Mouse (Mus musculus) layer of hippocampus, adult 11-12 months (tissue): ENCODE measurements around the gene Gpr176.

Experiments
- DNase-seq: peaks from one replicate; pipeline ENCODE4 v3.0.0; 2022; ENCODE audit warnings: low spot score

Gene Gpr176

DNA sequence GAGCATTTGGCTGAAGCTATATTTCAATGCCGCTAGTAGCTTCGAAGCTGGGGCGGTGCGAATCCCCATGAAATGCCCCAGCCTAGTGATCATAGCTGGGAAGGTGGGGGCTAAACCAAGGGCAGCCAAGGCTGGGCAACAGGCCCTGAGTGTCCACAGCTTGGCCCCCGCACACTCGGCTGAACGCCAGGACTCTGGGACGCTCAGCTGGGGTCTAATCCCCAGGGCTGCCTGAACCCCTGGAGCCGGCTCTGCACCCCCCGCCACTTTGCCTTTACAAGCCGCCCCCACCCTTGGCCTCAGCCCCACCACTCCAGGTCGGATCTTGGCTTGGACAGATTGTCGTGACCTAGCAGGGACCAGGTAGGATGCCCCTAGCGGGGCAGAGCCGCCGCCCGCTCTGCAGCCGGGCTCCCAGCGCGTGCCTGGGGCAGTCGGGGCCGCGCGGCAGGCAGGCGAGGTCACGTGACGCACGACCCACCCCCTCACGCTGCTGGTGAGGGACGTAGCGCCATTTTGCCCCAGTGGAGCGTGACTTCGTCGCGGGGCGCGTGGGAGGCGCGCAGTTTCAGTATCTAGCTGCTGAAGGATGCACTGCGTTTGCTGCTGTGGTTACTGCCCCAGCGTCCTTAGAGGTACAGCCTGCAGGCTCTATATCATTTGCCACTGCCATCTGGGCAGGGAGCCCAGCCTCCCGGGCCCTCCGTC lies 507 bp upstream of the Gpr176 start:
- peak; percentile 90 for DNase-seq

DNA sequence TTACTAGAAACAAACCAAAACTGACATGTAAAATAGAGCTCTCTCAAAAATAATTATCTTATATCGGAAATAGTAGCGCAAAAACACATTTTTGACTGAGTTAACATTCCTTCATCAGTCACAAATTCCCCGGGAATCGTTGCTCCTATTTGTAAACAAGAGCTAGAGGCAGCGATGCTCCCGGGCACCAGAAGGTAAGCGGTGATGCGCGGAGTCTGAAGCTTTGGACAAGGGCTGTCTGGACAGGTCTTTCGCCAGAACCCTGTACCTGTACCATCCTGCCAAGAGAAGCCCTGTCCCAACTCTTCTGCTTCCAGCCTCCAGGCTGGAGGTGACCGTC lies 688 bp downstream of the Gpr176 start:
- no peak for DNase-seq

DNA sequence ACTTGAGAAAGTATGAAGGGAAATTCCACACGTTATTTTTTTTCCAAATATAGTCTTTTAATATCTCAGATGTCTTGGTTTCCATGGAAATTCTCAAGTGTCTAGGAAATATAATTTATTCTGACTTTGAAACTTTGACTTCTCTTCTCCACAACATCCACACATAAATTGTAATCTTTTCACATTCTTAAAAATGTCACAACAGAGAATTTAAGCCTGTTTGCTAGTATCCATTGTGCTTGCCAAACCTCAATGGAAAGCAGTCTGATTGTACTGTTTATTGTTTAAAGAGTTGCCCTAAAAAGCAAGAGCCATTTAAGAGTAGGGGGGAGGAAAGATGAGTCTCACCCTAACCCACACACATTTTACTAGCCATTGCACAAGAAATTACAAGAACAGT lies 1.4 kb downstream of the Gpr176 start:
- no peak for DNase-seq

DNA sequence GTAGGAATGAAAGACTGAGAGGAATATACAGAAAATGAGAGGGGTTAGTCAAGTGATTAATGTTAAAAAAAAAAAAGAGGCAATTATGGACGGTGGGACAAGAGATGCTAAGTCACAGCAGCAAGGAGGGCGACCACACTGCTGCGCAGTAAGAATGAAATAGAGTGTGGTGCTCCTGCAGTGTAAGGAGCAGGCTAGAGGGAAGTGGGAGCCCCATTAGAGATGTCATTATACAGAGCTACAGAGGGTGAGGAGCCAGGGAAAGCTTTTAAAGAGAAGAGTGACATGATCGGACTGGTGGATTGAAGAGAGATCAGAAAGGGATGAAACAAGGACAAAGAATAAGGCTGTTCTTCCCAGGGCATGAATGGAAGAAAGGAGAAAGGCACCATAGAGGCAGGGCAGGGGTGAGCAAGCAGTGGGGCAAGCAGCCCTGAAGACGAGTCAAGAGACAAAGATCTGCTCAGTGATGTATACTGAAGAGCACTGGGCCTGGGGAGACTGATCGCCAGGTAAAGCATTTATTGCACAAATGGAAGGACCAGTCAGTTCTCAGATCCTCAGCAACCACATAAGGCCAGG lies 18.0 kb downstream of the Gpr176 start:
- no peak for DNase-seq

- DNase-seq = no peak
Measured at GRCm38 (mm10) chr2:118353916-118354403, 19.3 kb downstream of the Gpr176 start.

DNA sequence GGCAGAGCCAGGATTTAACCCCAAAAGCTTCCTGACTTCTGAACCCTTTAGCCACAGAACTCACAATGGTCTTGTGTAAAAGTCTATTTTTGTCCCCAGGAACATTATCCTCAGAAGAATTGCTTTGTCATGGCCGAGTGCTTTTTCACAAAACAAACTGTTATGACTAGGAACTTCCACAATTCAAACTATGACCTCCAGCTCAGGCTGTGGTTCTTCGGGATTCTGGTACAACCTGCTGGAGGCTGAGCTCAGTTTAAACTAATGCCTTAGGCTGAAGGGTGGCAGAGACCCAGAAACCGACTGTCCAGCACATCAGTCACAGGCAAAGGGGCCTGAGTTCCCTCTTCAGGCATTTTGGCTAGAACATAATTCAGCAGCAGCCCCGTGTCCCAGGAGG lies 19.7 kb downstream of the Gpr176 start:
- no peak for DNase-seq

DNA sequence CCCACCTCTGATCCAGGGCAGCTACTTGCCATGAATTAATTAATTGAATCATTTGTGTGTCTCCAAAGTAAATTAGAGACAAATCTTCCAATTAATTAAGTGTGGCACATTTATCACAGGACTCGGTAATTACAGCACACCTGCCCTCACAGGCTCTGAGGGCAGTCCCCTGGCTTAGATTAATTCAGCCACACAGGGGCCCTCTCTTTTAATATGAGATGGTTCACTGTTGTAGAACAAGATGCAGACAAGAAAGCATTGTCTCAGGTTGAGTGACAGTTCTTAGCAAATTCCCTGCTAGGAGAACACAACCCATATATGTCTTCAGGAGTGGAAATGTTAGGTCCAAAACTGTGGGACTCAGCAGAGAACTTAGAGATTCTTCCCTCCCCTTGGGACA lies 27.7 kb downstream of the Gpr176 start:
- DNase-seq = no peak

DNA sequence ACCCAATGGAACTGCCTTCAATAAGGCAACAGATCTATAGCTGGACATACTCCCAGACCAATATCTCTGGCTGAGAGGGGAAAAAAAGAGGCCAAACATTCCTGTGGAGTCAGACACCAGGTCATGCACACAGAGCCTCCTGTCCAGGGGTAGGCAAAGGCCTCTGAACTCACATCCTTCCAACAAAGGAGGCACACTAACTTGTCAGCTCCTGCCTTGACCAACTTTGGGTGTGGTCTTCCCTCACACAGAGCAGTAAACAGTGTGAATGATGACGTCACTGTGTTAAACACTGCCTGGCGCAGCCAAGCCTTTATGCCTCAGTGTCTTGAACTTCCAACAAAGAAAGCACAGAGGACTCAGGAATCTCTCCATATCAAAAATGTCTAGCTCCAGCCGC lies 29.3 kb downstream of the Gpr176 start:
- DNase-seq = no peak

- DNase-seq = no peak
Measured at GRCm38 (mm10) chr2:118341295-118341694, 31.9 kb downstream of the Gpr176 start.

DNA sequence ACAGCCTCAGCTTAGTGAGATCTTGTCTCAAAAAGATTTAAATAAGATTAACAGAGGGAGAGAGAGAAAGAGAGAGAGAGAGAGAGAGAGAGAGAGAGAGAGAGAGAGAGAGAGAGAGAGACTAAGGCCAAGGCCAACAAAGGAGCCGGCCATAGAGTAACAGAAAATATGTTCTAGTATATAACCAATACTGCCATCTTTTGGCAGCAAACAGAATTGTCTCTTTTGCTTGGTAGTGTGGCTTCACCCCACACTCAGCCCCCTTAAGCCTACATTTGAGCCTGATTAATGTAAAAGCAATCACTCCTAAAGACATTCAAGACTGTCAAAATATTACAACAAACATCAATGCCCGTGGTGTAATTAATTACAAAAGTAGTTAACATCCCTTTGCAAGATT lies 37.1 kb downstream of the Gpr176 start:
- no peak for DNase-seq

GRCm38 (mm10) chr2:118322663-118323062 lies 50.6 kb downstream of the Gpr176 start:
- DNase-seq = no peak

- no peak for DNase-seq
Measured at GRCm38 (mm10) chr2:118321804-118322203, 51.4 kb downstream of the Gpr176 start.

DNA sequence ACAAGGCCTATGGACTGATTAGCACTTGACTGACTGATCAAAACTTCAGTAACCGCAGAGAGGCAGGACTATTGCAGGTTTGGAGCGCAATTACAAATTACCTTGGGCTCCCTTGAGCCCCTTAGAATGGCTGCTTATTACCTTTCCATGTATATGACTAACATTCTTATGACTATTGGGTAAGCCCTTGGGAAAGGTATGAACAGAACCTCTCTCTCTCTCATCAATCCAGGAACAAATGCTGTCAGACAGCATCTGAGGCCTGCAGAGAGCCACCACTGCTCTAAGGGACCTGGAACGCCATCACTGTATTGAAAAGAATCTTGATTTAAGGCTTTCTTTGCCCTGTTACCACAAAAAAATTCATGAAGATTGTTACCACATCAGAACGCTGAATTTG lies 52.1 kb downstream of the Gpr176 start:
- DNase-seq = no peak

- DNase-seq = no peak
Measured at GRCm38 (mm10) chr2:118320519-118320918, 52.7 kb downstream of the Gpr176 start.

DNA sequence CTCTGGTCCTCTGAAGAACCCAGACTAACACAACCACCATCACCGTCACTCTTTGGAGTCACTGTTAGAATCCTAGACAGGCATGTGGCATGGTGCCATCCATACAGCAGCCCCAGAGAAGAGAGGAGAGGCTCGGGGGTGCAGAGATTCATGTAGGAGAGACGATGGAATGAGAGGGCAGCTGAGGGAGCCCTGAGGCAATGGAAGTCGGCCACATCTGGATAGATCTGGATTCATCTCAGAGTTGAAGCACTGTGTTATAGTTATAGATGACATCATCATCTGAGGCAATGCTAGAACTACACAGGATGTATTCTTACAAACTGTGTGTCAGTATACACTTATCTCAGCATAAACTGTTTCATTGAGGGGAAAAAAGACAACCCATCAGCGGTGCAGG lies 54.0 kb downstream of the Gpr176 start:
- DNase-seq = no peak

DNA sequence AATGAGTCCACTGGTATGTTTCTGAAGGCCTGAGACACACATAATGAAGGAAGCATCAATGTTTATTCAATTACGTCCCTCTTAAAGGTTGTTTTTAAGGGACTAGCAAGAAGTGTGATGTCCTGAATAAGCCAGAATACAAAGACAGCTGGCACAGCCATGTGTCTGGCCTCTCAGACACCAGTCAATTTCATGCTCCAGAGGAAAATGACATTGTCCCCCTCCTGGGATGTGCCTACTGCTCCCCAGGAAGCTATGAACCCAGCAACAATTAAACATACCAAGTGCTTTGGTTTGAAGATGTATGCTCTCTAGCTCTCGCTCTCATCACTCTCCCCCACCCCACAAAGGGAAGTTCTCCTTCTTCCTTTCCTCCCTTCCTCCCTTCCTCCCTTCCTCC lies 56.3 kb downstream of the Gpr176 start:
- no peak for DNase-seq

- no peak for DNase-seq
Measured at GRCm38 (mm10) chr2:118315656-118316402, 57.4 kb downstream of the Gpr176 start.

GRCm38 (mm10) chr2:118307561-118307960 lies 65.7 kb downstream of the Gpr176 start:
- DNase-seq = peak; percentile 37

DNA sequence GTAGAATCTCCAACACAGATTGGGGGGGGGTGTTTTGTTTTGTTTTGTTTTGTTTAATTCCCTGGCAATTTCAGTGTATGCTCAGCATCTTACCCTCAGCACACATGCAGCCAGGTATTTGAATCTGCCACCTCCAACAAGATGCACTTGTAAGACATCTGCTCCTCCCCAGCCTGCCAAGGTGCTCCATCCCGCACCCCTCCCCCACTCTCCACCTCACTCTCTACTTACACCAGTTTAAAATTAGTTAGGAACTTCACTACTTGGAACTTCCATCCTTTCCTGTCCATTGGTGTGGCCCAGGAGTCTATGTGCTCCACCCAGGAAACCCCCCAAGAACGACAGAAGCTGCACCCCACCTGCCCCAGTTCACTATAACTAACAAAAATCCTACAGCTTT lies 66.3 kb downstream of the Gpr176 start:
- no peak for DNase-seq

GRCm38 (mm10) chr2:118306522-118306895 lies 66.7 kb downstream of the Gpr176 start:
- DNase-seq = no peak

DNA sequence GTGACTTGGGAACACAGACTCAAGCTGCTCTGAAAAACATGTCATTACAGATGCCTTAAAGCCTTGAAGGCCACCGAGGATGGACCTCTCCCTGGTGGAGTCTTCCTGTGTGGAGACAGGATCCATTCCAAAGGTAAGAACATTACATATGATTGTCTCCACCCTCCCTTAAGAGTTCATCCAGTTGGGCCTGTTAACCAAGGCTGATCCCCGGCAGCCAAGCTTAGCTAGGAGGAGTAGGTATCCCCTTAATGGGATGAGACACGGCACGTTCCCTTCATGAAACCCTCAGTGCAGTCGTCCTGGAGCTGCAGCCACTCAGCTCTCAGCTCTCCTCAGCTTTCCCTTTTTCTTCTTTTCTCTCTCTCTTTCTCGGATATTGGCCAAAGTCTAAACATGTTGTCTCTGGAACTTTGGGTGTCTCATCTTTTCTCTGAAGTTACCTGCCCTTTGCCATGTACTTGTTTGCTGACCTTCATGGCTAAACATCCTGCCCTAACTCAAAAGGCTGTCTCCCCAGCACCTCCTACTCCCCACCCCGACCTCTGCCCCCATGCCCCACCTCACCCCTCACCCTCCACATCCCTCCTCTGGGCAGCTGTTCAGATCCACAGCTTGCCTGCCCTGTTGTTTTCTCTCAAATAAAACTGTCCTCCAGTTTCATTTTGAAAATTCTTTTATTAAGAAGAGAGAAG lies 67.2 kb downstream of the Gpr176 start:
- no peak for DNase-seq

GRCm38 (mm10) chr2:118303456-118303855 lies 69.8 kb downstream of the Gpr176 start:
- no peak for DNase-seq

GRCm38 (mm10) chr2:118301656-118302055 lies 71.6 kb downstream of the Gpr176 start:
- DNase-seq = no peak
